Mouse (Mus musculus) adrenal gland, adult 18-20 months (tissue): Measurements from ENCODE around the gene Unkl. TPM values are rescaled to one million over a fixed set of nuclear protein-coding genes. Genes with fewer than 3 reads are reported as not detected.
A peak's percentile ranks its signal among the peaks of the same experiment; 100 is the strongest.

Experiments used
- DNase-seq, 2 experiments: peaks; one replicate each; pipeline ENCODE4 v3.0.0; 2021 to 2022; ENCODE audit warnings: low spot score in 2 of 2
- long read RNA-seq, 2 experiments: library from polyadenylated mRNA; stranded (forward); transcript quantifications; one replicate each; pipeline ENCODE4 v2.0.0; 2021
- total RNA-seq, 2 experiments: library from RNA; stranded (reverse); gene quantifications; 1 replicate in 1 of 2; 2 replicates in 1 of 2; pipeline ENCODE4 v1.2.3; 2021

Unkl gene
- total RNA-seq = 10 to 100 TPM; 15.4 to 16.2 TPM
- long read RNA-seq, experiment 1, partial matches to known transcripts = 0 of 3 reads
- long read RNA-seq, experiment 1, other reads (novel, unspliced or antisense) = 2 of 3 reads
- long read RNA-seq, experiment 2, partial matches to known transcripts = 2 of 6 reads
- long read RNA-seq, experiment 2, other reads (novel, unspliced or antisense) = 2 of 6 reads

- peak; percentile 88 to 90 for DNase-seq
These were observed at the start of gene Unkl for GRCm38 (mm10) chr17:25188150-25189031. Unkl (plus strand) TSS chr17:25188397.

DNA sequence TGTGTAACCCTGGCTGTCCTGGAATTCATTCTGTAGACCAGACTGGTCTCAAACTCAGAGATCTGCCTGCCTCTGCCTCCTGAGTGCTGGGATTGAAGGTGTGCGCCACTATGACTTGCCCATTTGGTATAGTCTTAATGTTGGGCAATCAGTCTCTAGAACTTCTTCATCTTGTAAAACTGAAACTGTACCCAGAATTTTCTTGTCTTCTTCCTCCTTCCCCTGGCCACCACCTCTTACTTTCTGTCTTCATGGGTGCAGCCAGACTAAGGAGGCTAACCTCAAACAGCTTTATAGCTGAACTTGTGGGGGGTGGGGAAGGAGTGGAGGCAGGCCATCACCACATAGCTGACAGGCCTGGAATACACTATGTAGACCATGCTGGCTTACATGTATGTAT, 49.4 kb upstream of the Unkl start:
- DNase-seq = no peak

DNA sequence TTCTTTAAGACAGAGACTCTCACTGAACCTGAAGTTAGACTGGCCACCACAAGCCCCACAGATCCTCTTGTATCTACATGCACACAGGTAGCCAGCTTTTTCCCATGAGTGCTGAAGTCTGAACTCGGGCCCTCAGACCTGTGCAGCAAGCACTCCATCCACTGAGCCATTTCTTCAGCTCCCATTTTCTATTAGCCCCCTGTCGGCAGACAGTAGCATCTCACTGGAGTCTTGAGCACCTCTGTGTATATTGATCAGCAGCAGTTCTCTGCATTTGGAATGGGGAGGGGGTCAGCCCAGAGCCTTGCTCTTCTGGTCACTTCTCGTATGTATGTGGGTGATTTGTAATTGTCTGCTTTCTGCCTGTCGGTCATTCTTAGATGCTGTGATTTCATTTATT, 48.2 kb upstream of the Unkl start:
- no peak for DNase-seq

DNA sequence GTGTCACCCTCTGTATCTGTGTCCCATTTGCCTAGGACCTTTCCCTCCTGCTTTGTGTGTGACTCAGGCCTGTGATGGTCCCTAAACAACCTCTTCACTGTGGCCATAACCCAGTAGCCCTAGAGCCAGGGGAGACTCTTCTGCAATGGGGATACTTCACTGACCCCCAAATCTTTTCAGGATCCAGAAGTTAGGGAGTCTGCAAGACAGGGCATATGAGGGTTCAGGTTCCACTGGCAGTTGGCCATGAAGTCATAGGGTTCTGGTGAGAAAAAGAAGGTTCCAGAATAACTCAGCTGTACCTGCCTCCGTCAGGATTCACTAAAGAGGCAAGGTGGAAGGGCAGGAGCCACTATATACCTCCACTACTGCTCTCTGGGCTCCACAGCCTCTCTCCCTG, 26.0 kb upstream of the Unkl start, which contains the start of gene Ccdc154:
Gene Ccdc154 (plus strand): TSS at position 301 of the 400 bp plus-strand sequence.
- DNase-seq = no peak

GRCm38 (mm10) chr17:25163387-25163786, 24.8 kb upstream of the Unkl start:
- DNase-seq = no peak

GRCm38 (mm10) chr17:25164770-25165169, 23.4 kb upstream of the Unkl start:
- DNase-seq = no peak

DNA sequence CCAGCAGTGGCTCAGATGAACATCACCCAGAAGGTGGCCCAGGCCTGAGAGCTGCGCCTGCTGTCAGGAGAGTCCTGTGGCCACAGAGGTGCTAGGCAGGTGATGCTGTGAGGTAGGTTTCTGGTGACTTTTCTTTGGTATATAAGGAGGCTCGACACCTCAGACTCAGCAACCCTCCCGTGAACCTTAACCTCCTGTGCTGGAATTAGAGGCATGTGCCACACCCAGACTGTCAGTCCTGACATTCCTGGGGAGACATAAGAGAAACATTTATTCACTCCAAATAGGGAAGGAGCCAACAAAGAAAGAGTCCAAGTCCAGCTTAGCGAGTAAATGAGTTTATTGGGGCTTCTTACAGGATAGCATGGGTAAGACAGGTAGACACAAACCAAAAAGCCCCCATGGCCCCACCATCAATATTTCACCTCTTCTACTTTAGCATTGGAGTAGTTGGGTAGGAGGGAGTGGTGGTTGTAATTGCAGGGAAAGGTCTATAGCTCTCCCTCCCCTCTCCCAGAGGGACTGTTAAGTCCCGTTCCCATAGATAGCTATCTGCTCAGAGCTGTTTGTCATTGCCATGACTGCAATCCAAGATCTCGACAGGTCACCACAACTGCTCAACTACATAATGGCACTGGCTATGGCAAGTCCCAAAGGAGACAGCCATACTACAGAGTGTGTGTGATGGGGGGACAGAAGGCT, 22.1 kb upstream of the Unkl start:
- DNase-seq = no peak

DNA sequence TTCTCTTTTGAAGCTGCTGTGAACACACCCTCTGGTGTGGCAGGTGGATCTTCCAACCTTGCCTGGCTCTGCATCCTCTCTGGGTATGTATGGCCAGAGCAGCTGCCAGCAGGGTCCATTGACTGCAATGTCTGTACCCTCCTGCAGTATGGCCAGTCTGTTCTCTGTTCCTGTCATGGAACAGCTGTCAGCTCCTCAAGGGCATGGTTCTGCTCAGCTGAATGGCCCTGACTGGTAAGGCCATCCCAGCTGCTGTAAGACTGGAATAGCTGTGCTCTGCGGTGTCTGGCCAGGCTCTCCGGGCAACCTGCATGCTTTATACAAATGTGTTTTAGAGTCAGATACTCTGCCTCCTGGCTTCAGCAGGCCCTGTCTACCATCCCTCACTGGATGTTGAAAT, 18.5 kb upstream of the Unkl start:
- DNase-seq = no peak

DNA sequence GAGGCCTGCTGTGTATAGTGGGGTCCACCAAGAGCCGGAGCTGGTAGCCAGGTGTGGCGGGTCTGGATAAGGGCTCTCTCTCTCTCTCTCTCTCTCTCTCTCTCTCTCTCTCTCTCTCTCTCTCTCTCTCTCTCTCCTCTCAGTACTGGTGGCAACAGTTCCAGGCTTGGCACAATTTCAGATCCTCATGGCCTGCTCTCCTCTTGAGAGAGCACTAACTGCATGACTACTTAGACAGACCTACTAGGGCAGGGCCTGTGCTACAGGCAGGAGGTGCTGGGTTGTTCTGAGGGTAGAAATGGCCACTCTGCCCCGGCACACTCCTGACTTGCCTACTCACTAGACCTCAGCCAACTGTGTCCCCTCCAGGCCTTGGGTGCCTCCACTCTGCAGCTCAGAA, 15.6 kb upstream of the Unkl start:
- DNase-seq = no peak

DNA sequence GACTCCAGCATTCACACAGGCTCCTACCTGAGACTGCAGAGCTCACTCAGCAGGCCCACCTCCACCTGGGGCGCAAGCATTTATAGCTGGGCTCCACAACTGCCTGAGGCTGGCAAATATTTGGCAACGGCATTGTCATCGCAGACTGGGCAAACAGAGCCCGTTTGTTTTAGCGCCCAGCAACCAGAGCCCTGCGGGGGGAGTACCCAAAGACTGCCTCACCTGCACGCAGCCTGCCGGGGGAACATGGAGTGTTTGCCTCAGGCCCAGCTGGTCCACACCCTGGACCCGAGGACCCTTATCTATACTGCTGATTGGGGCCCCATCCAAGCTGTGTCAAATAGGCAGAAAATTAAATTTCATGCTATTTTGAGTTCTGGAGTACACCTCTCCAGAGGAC, 12.8 kb upstream of the Unkl start, which contains the start of gene Gm38655:
Gene Gm38655 (minus strand): TSS at position 61 of the 400 bp plus-strand sequence.
- no peak for DNase-seq

GRCm38 (mm10) chr17:25183232-25183631, 5.0 kb upstream of the Unkl start:
- DNase-seq = no peak

DNA sequence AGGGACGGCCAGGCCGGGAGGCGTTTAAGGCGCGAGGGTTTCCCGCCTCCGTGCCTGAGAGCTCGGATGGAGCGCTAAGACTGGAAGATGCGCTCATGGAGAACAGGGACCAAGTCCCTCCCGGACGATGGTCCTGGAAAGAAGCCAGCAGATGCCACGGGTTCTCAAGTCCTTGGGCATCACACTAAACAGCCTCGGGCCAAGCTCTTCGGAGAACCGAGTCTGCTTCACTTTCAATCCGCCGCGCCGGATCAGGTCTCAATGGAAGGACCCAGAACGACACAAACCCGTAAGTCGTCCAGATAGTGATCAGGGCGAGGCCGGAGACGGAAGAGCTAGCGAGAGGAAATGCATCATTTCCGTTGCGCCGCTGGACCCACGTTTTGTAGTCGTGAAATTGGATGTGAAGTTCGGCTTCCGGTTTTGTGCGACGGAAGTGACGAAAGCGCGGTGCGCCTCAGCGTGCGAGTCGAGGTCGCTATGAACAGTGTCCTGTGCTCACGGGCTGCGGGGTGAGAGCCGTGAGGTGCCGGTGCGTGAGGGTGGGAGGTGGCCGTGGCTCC, 4.0 kb upstream of the Unkl start, which contains the start of gene BC003965:
Gene BC003965 (plus strand): TSS at position 426 of the 563 bp plus-strand sequence.
- DNase-seq = peak; percentile 99

DNA sequence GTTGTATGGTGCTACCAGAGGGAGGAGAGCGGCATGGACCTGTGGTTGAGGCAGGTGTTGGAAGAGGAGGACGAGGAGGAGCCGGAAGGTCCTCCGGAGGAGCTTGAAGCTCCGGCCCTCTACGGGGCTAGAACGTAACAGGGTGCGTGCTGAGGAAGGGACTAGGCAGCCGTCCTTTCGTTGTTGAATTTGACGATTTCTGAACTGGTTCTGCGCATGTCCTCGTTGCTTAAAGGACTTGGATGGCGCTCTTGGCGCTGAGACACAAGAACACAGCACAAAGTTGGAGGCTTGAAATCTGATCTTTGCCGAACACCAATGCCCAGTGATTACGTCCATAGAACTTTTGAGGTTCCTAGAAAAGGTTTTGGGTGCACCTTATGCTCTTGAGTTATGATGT, 3.2 kb upstream of the Unkl start:
- no peak for DNase-seq

- DNase-seq = no peak
These were observed 430 bp upstream of the Unkl start for GRCm38 (mm10) chr17:25187784-25188149.

- no peak for DNase-seq
These were observed 894 bp downstream of the Unkl start for GRCm38 (mm10) chr17:25189091-25189490.

GRCm38 (mm10) chr17:25202401-25202800, 14.2 kb downstream of the Unkl start:
- no peak for DNase-seq

DNA sequence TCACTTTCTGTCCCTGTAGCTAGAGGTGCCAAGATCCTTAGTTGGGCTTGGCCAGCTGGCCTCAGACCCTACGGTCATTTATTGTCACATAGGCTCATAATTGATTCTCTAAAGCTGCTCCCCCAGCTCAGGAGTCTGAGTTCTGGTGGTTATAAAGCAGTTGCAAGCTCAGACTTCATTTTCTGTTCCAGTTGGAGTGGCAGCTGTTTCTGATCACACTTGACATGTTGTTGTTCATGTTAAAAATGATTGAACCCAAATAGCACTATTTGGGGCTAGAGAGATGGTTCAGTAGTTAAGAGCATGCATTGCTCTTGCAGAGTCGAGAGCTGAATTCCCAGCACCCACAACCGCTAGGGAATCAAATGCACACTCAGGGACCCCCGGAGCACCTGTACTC, 21.8 kb downstream of the Unkl start:
- no peak for DNase-seq

- DNase-seq = no peak
These were observed 22.7 kb downstream of the Unkl start for GRCm38 (mm10) chr17:25210680-25211466.

- no peak for DNase-seq
These were observed 23.5 kb downstream of the Unkl start for GRCm38 (mm10) chr17:25211705-25212104.

GRCm38 (mm10) chr17:25215431-25215830, 27.2 kb downstream of the Unkl start:
- no peak for DNase-seq

DNA sequence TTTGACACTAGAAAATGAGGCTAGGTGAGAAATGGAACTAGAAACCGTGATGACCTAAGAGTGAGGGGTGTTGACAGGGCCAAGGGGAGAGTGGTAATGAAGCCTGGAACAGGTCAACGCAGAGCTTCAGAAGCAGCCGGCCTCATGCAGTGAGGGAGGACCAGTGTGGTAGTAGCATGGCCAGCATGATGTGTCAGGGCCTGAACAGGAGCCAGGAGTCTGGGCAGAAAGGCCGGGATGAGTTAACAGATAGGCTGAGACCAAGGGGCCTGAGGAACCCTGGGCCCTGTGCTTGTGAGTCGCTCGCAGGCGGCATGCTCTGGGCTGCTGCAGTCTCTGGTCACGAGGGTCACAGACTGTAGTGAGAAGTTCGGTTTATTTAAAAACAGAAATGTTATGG, 30.8 kb downstream of the Unkl start:
- no peak for DNase-seq
